Mouse (Mus musculus): Measurements from ENCODE around the gene Ube4a. TPM values are rescaled to one million over a fixed set of nuclear protein-coding genes. Genes with fewer than 3 reads are reported as not detected.

The Ube4a gene
- polyA plus RNA-seq, 1 experiment, result 13.7 TPM

DNA sequence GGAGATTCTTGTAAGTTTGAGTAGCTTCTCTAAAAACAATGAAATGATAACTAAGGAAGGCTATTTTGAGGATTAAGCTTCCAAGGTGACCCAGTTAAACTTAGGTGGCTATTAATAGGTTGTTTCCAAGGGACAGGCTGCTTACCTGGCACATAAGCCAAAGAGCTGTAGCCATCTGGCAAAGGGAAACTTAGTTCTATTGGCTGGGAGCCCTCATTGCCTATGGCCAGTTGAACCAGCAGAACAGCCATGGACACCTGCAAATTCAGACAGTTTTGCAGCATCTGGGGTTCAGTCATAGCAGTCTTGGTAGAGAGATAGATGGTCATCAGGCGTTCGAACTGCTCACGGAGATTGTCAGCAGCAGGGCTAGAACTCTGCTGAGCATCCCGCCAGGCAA, 23.0 kb downstream of the Ube4a start:
- peaks cover 41% of the 10 kb centered on the region for H3K36me3 ChIP-seq (ENCODE audit: control insufficient read depth, insufficient read depth)
- no peak overlapping the region for H3ac ChIP-seq (ENCODE audit: control insufficient read depth, insufficient read length, low read depth)
- no peak overlapping the region for H3K4me3 ChIP-seq (ENCODE audit: insufficient read depth, poor library complexity, severe bottlenecking)
- TF ChIP-seq MYOG (IDR thresholded peaks at IDR 0.05; ENCODE audit: control insufficient read depth, extremely low read depth, insufficient read length) (no peak), MYOD1 (IDR thresholded peaks at IDR 0.05; ENCODE audit: control insufficient read depth, insufficient read length, low read depth) (no peak), CTCF (IDR thresholded peaks at IDR 0.05; ENCODE audit: control insufficient read depth, insufficient read depth, insufficient read length) (no peak)
- no peaks in the 10 kb centered on the region for H3K79me3 ChIP-seq (ENCODE audit: low read depth)
- H3K79me2 ChIP-seq (ENCODE audit: control insufficient read depth, insufficient read depth), result no peaks in the 10 kb centered on the region
- no peaks in the 10 kb centered on the region for H3K27me3 ChIP-seq (ENCODE audit: control insufficient read depth, insufficient read depth, insufficient read length)

GRCm38 (mm10) chr9:44941756-44942155, 23.6 kb downstream of the Ube4a start:
- Histone ChIP-seq H3K4me3 (ENCODE audit: insufficient read depth, poor library complexity, severe bottlenecking) (no peak overlapping the region), H3K79me2 (ENCODE audit: control insufficient read depth, insufficient read depth) (no peaks in the 10 kb centered on the region), H3ac (ENCODE audit: control insufficient read depth, insufficient read length, low read depth) (no peak overlapping the region), H3K27me3 (ENCODE audit: control insufficient read depth, insufficient read depth, insufficient read length) (no peaks in the 10 kb centered on the region), H3K36me3 (ENCODE audit: control insufficient read depth, insufficient read depth) (peaks cover 35% of the 10 kb centered on the region), H3K79me3 (ENCODE audit: low read depth) (no peaks in the 10 kb centered on the region)
- TF ChIP-seq MAX (IDR thresholded peaks at IDR 0.05) (no peak), USF1 (IDR thresholded peaks at IDR 0.05; ENCODE audit: low read depth) (no peak), MYOD1 (IDR thresholded peaks at IDR 0.05; ENCODE audit: control insufficient read depth, insufficient read length, low read depth) (no peak), FOSL1 (IDR thresholded peaks at IDR 0.05; ENCODE audit: insufficient read depth, low read length, poor library complexity, severe bottlenecking) (no peak), CTCF (IDR thresholded peaks at IDR 0.05; ENCODE audit: control insufficient read depth, insufficient read depth, insufficient read length) (no peak), CEBPB (IDR thresholded peaks at IDR 0.05; ENCODE audit: low read depth) (no peak), MYOG (IDR thresholded peaks at IDR 0.05; ENCODE audit: control insufficient read depth, extremely low read depth, insufficient read length) (no peak)

GRCm38 (mm10) chr9:44921543-44921942, 43.9 kb downstream of the Ube4a start:
- Histone ChIP-seq H3K36me3 (ENCODE audit: control insufficient read depth, insufficient read depth) (peaks cover 3% of the 10 kb centered on the region), H3ac (ENCODE audit: control insufficient read depth, insufficient read length, low read depth) (no peak overlapping the region), H3K4me3 (ENCODE audit: insufficient read depth, poor library complexity, severe bottlenecking) (peak overlapping the region; percentile 86), H3K79me2 (ENCODE audit: control insufficient read depth, insufficient read depth) (peaks cover 41% of the 10 kb centered on the region), H3K27me3 (ENCODE audit: control insufficient read depth, insufficient read depth, insufficient read length) (no peaks in the 10 kb centered on the region), H3K79me3 (ENCODE audit: low read depth) (peaks cover 39% of the 10 kb centered on the region)
- TF ChIP-seq MYOD1 (IDR thresholded peaks at IDR 0.05; ENCODE audit: control insufficient read depth, insufficient read length, low read depth), result no peak
- no peak for TF ChIP-seq MAX (IDR thresholded peaks at IDR 0.05)
- no peak for TF ChIP-seq USF1 (IDR thresholded peaks at IDR 0.05; ENCODE audit: low read depth)
- TF ChIP-seq MYOG (IDR thresholded peaks at IDR 0.05; ENCODE audit: control insufficient read depth, extremely low read depth, insufficient read length), result no peak
- TF ChIP-seq FOSL1 (IDR thresholded peaks at IDR 0.05; ENCODE audit: insufficient read depth, low read length, poor library complexity, severe bottlenecking), result no peak
- no peak for TF ChIP-seq CEBPB (IDR thresholded peaks at IDR 0.05; ENCODE audit: low read depth)
- TF ChIP-seq CTCF (IDR thresholded peaks at IDR 0.05; ENCODE audit: control insufficient read depth, insufficient read depth, insufficient read length), result no peak

- Histone ChIP-seq H3K27me3 (ENCODE audit: control insufficient read depth, insufficient read depth, insufficient read length) (no peaks in the 10 kb centered on the region), H3K4me3 (ENCODE audit: insufficient read depth, poor library complexity, severe bottlenecking) (peak overlapping the region; percentile 86), H3K79me3 (ENCODE audit: low read depth) (peaks cover 42% of the 10 kb centered on the region), H3K36me3 (ENCODE audit: control insufficient read depth, insufficient read depth) (no peaks in the 10 kb centered on the region), H3ac (ENCODE audit: control insufficient read depth, insufficient read length, low read depth) (peak overlapping the region; percentile 65), H3K79me2 (ENCODE audit: control insufficient read depth, insufficient read depth) (peaks cover 46% of the 10 kb centered on the region)
- TF ChIP-seq FOSL1 (IDR thresholded peaks at IDR 0.05; ENCODE audit: insufficient read depth, low read length, poor library complexity, severe bottlenecking) (no peak), USF1 (IDR thresholded peaks at IDR 0.05; ENCODE audit: low read depth) (peak; percentile 64)
Measured at GRCm38 (mm10) chr9:44921123-44921468, 44.3 kb downstream of the Ube4a start.

DNA sequence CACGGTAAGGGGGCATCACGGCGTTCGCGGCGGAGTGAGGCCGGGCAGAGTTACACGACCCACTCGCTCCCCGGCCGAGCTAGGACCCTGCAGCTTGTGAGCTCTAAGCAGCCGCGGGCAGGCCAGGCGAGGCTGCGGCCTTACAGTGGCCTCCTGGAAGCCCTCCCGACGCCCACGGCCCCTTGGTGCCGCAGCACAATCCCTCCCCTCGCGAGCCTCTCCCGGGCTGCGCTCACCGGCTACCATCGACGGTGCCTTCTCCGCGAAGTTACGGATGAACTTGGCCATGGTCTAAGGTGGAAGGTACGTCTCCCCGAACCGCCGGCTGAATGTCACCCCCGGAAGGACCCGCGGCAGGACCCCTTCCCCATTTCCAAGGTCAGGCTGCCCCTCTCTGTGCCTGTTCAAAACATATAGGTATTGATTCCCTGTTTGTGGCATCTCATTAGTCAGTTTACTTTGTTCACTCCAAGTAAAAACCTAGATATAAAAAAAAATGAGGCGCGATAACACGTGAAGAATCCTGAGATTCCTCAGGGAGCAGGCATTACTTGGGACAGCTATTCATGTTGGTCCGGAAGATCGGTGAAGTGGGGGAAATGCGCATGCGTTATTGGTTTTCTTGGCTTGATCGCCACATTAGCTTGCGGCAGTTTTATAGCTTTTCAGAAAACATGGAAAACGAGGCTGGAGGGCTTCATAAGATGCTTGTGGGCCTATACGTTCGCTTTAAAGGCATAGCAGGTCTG, 44.9 kb downstream of the Ube4a start, which contains the start of gene Atp5l:
TSS of gene Atp5l (minus strand) at position 369 of the 749 bp plus-strand sequence.
- no peak for TF ChIP-seq CEBPB (IDR thresholded peaks at IDR 0.05; ENCODE audit: low read depth)
- peak; percentile 98 for TF ChIP-seq MAX (IDR thresholded peaks at IDR 0.05)
- Histone ChIP-seq H3ac (ENCODE audit: control insufficient read depth, insufficient read length, low read depth) (peak within 1 kb of the TSS; percentile 96), H3K79me3 (ENCODE audit: low read depth) (peaks cover 46% of the 10 kb centered on the region), H3K27me3 (ENCODE audit: control insufficient read depth, insufficient read depth, insufficient read length) (no peaks in the 10 kb centered on the region), H3K4me3 (ENCODE audit: insufficient read depth, poor library complexity, severe bottlenecking) (peak within 1 kb of the TSS; percentile 86), H3K79me2 (ENCODE audit: control insufficient read depth, insufficient read depth) (peaks cover 51% of the 10 kb centered on the region), H3K36me3 (ENCODE audit: control insufficient read depth, insufficient read depth) (no peaks in the 10 kb centered on the region)

GRCm38 (mm10) chr9:44919606-44920005, 45.8 kb downstream of the Ube4a start:
- Histone ChIP-seq H3ac (ENCODE audit: control insufficient read depth, insufficient read length, low read depth) (peak overlapping the region; percentile 96), H3K27me3 (ENCODE audit: control insufficient read depth, insufficient read depth, insufficient read length) (no peaks in the 10 kb centered on the region), H3K79me3 (ENCODE audit: low read depth) (peaks cover 56% of the 10 kb centered on the region), H3K36me3 (ENCODE audit: control insufficient read depth, insufficient read depth) (peaks cover 5% of the 10 kb centered on the region), H3K4me3 (ENCODE audit: insufficient read depth, poor library complexity, severe bottlenecking) (peak overlapping the region; percentile 86), H3K79me2 (ENCODE audit: control insufficient read depth, insufficient read depth) (peaks cover 61% of the 10 kb centered on the region)
- TF ChIP-seq MYOD1 (IDR thresholded peaks at IDR 0.05; ENCODE audit: control insufficient read depth, insufficient read length, low read depth) (no peak), FOSL1 (IDR thresholded peaks at IDR 0.05; ENCODE audit: insufficient read depth, low read length, poor library complexity, severe bottlenecking) (no peak), MYOG (IDR thresholded peaks at IDR 0.05; ENCODE audit: control insufficient read depth, extremely low read depth, insufficient read length) (no peak), USF1 (IDR thresholded peaks at IDR 0.05; ENCODE audit: low read depth) (no peak), CTCF (IDR thresholded peaks at IDR 0.05; ENCODE audit: control insufficient read depth, insufficient read depth, insufficient read length) (no peak), CEBPB (IDR thresholded peaks at IDR 0.05; ENCODE audit: low read depth) (no peak), MAX (IDR thresholded peaks at IDR 0.05) (no peak)
